Mouse (Mus musculus): Measurements from ENCODE around the gene Exosc3.

Exosc3 gene

GRCm38 (mm10) chr4:45279981-45280548 lies 62.5 kb downstream of the Exosc3 start:
- DNase-seq: peak; percentile 74 to 77

- DNase-seq: peak in 1 of 2 experiments; percentile 35
Observed at GRCm38 (mm10) chr4:45279292-45279691, 63.2 kb downstream of the Exosc3 start.

- DNase-seq: peak in 1 of 2 experiments; percentile 7
Observed at GRCm38 (mm10) chr4:45275770-45276169, 66.8 kb downstream of the Exosc3 start.

GRCm38 (mm10) chr4:45271041-45271452 lies 71.5 kb downstream of the Exosc3 start:
- DNase-seq: peak; percentile 45 to 54

- no peak for DNase-seq
Observed at GRCm38 (mm10) chr4:45267883-45268282, 74.6 kb downstream of the Exosc3 start.

Data from kidney, postnatal 25 days (tissue).